In the genomic region with DNA sequence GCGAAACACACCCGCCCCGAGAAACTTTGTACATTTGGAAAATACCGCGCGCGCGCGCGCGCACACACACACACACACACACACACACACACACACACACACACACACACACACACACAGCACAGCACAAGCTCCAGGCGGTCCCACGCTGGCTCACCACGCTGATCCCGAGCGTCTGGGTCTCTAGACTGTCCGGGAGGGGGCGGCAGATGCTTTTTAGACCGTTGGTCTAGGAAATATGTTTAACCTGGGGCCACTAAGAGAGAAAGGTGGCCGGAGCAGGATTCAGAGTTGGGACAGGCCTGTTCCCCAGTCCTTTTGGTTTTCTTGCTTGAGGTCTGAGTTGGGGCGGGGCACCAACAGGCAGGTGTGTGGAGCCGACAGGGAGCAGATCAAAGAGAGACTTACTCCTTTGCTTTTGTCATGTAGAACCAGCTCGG, we compare ENCODE assay signal across 8 mouse cellular contexts. TPM values are rescaled to one million over a fixed set of nuclear protein-coding genes. Genes with fewer than 3 reads are reported as not detected.
A peak's percentile ranks its signal among the peaks of the same experiment; 100 is the strongest.
DNase-seq lines count a peak whose midpoint lies in the region; ATAC-seq lines count a peak whose summit lies in the region.

No protein-coding gene starts in this region.

- H3K4me2 ChIP-seq in forebrain, embryonic 13.5 days = peak overlapping the region; percentile 61
- H3K4me2 ChIP-seq in hindbrain, embryonic 16.5 days (ENCODE audit: low read length) = peak overlapping the region; percentile 64
- H3K4me2 ChIP-seq in liver, embryonic 12.5 days = peak overlapping the region; percentile 63

- H3K36me3 ChIP-seq in forebrain, embryonic 13.5 days (ENCODE audit: poor library complexity, severe bottlenecking) = no peaks in the 10 kb centered on the region
- H3K36me3 ChIP-seq in hindbrain, embryonic 16.5 days (ENCODE audit: control insufficient read depth, insufficient read depth, low read length) = no peaks in the 10 kb centered on the region
- H3K36me3 ChIP-seq in liver, embryonic 12.5 days = no peaks in the 10 kb centered on the region

- no peaks in the 10 kb centered on the region for H3K9me3 ChIP-seq in forebrain, embryonic 13.5 days (replicated peaks)
- no peaks in the 10 kb centered on the region for H3K9me3 ChIP-seq in hindbrain, embryonic 16.5 days (ENCODE audit: control insufficient read depth, low read length)
- H3K9me3 ChIP-seq in liver, embryonic 12.5 days (replicated peaks) = no peaks in the 10 kb centered on the region

- no peaks in the 10 kb centered on the region for H3K27me3 ChIP-seq in forebrain, embryonic 13.5 days
- no peaks in the 10 kb centered on the region for H3K27me3 ChIP-seq in hindbrain, embryonic 16.5 days (replicated peaks; ENCODE audit: control insufficient read depth, insufficient read depth, low read length)
- peaks cover 91% of the 10 kb centered on the region for H3K27me3 ChIP-seq in liver, embryonic 12.5 days (replicated peaks)

- peak overlapping the region; percentile 56 for H3K9ac ChIP-seq in forebrain, embryonic 13.5 days
- no peak overlapping the region; the same call in 1 of the 2 replicates for H3K9ac ChIP-seq in hindbrain, embryonic 16.5 days (ENCODE audit: low read depth, low read length)
- H3K9ac ChIP-seq in liver, embryonic 12.5 days = no peak overlapping the region

- H3K4me3 ChIP-seq in forebrain, embryonic 13.5 days = peak overlapping the region; percentile 29
- peak overlapping the region; percentile 27 for H3K4me3 ChIP-seq in hindbrain, embryonic 16.5 days (ENCODE audit: low read length)
- H3K4me3 ChIP-seq in liver, embryonic 12.5 days = peak overlapping the region; percentile 24

- ATAC-seq in forebrain, embryonic 13.5 days = no peak
- ATAC-seq in hindbrain, embryonic 16.5 days = no peak
- ATAC-seq in liver, embryonic 12.5 days = no peak

- DNase-seq in cerebellum, postnatal 10 days = peak; percentile 71
- DNase-seq in cerebellum, adult 9-11 months = no peak
- peak; percentile 81 to 87 for DNase-seq in adrenal gland, adult (ENCODE audit: inconsistent age in 2 of 2, low spot score in 1 of 2)
- DNase-seq in neural tube, embryonic 10.5 days (ENCODE audit: extremely low spot score, low spot score) = peak; percentile 64
- peak; percentile 25 to 59 for DNase-seq in urinary bladder, postnatal 36 days (ENCODE audit: low spot score in 2 of 2)

- H3K4me1 ChIP-seq in forebrain, embryonic 13.5 days = peaks cover 43% of the 10 kb centered on the region
- H3K4me1 ChIP-seq in hindbrain, embryonic 16.5 days (ENCODE audit: control insufficient read depth, insufficient read depth, low read depth, low read length) = peaks cover 25% of the 10 kb centered on the region
- H3K4me1 ChIP-seq in liver, embryonic 12.5 days = 0 out of 2 replicates have a peak, but pooled peaks cover 9% of the 10 kb centered on the region

- H3K27ac ChIP-seq in forebrain, embryonic 13.5 days = no peak overlapping the region
- H3K27ac ChIP-seq in hindbrain, embryonic 16.5 days (ENCODE audit: low read depth, low read length) = no peak overlapping the region
- H3K27ac ChIP-seq in liver, embryonic 12.5 days = no peak overlapping the region

- WGBS in forebrain, embryonic 13.5 days = 5% methylated on average over 20 of the region's 23 CpGs
- 5% methylated on average over 20 of the region's 23 CpGs for WGBS in hindbrain, embryonic 16.5 days
- 7% methylated on average over 23 of the region's 23 CpGs for WGBS in liver, embryonic 12.5 days (ENCODE audit: insufficient replicate concordance)

RNA-seq across cellular contexts. Expression of a gene that starts 30.4 kb away (rescaled TPM):
- 4.1 and 4.2 TPM in 2 replicates for polyA plus RNA-seq in forebrain, embryonic 13.5 days (2015; fragmentation: Nextera tagmentation; extraction: Ambion mirVana)
- polyA plus RNA-seq in hindbrain, embryonic 16.5 days (2015; fragmentation: Nextera tagmentation; extraction: Ambion mirVana) = 1.9 and 2.1 TPM in 2 replicates
- polyA plus RNA-seq in liver, embryonic 12.5 days (2016; fragmentation: Nextera tagmentation; extraction: Ambion mirVana) = 3.2 and 3.4 TPM in 2 replicates

RNA-seq across cellular contexts. Expression of a gene that starts 31.6 kb away (rescaled TPM):
- polyA plus RNA-seq in forebrain, embryonic 13.5 days (2015; fragmentation: Nextera tagmentation; extraction: Ambion mirVana) = 38.3 and 43.1 TPM in 2 replicates
- 34.8 and 37.0 TPM in 2 replicates for polyA plus RNA-seq in hindbrain, embryonic 16.5 days (2015; fragmentation: Nextera tagmentation; extraction: Ambion mirVana)
- polyA plus RNA-seq in liver, embryonic 12.5 days (2016; fragmentation: Nextera tagmentation; extraction: Ambion mirVana) = 30.2 TPM in 2 replicates
